Mouse (Mus musculus) liver, embryonic 15.5 days (tissue): ENCODE measurements at regions not wholly inside any gene's neighbourhood (a gene's known extent, or its start where the extent isn't known, plus 50 kb on each side); places are given as distances from the start of the nearest gene placed in this dataset.

Source experiments
- ATAC-seq: fragments of 200-750 bp; cut with Nextera tagmentation; 2 replicates; pipeline ENCODE4 v1.8.0; 2017; ENCODE audit warnings: moderate number of reproducible peaks, mild to moderate bottlenecking, moderate library complexity; ENCODE audit not compliant: insufficient read depth
- H3K27ac ChIP-seq: fragments of 300-500 bp; sonication (generic); replicated peaks from 2 replicates; pipeline ENCODE4 v1.5.1; 2015; ENCODE audit warnings: mild to moderate bottlenecking, inconsistent platforms
- H3K27me3 ChIP-seq: fragments of 300-500 bp; sonication (generic); 2 replicates; pipeline ENCODE4 v1.6.1; 2015; ENCODE audit warnings: mild to moderate bottlenecking, inconsistent platforms
- H3K36me3 ChIP-seq: fragments of 300-500 bp; sonication (generic); replicated peaks from 2 replicates; pipeline ENCODE4 v1.6.1; 2015; ENCODE audit warnings: moderate library complexity, mild to moderate bottlenecking, inconsistent platforms
- H3K4me1 ChIP-seq: fragments of 300-500 bp; sonication (generic); replicated peaks from 2 replicates; pipeline ENCODE4 v1.6.1; 2015; ENCODE audit warnings: inconsistent platforms
- H3K4me2 ChIP-seq: fragments of 300-500 bp; sonication (generic); 2 replicates; pipeline ENCODE4 v1.6.1; 2015; ENCODE audit warnings: moderate library complexity, mild to moderate bottlenecking, inconsistent platforms
- H3K4me3 ChIP-seq: fragments of 300-500 bp; sonication (generic); replicated peaks from 2 replicates; pipeline ENCODE4 v1.5.1; 2015; ENCODE audit warnings: mild to moderate bottlenecking, inconsistent platforms
- H3K9ac ChIP-seq: fragments of 300-500 bp; sonication (generic); 2 replicates; pipeline ENCODE4 v1.6.1; 2015; ENCODE audit warnings: moderate library complexity, mild to moderate bottlenecking, inconsistent platforms
- H3K9me3 ChIP-seq: fragments of 300-500 bp; sonication (generic); replicated peaks from 2 replicates; pipeline ENCODE4 v1.6.1; 2016; ENCODE audit warnings: inconsistent platforms
- WGBS: fragments of 180-500 bp; shearing (Covaris S2); methylation state at CpG from one replicate; pipeline ENCODE4 v1.1.7; 2015; ENCODE audit warnings: mixed read lengths; ENCODE audit not compliant: insufficient replicate concordance; 5-methylcytosine and 5-hydroxymethylcytosine counted together

DNA sequence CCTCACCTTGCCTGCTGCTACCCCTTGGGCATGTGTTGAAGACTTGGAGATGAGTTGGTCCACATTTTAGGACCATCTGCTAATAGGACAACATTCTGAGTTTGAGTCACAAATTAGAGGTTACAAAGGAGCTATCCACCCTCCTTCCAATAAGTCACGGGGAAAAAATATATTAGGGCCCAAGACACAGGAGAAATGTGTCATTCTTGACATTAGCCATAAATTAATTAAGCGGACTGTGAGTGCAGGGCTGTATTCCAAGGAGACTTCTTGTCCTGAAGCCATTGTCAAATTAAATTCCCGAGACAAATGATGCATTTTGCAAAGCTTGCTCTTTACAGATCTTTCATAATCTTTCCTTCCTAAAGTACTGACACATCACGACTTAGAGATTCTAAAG, 79.2 kb downstream of the 1700020N01Rik start:
- Histone ChIP-seq H3K27ac (no peak overlapping the region), H3K4me1 (no peaks in the 10 kb centered on the region), H3K9me3 (no peaks in the 10 kb centered on the region), H3K4me2 (no peak overlapping the region), H3K27me3 (no peaks in the 10 kb centered on the region), H3K36me3 (no peaks in the 10 kb centered on the region), H3K4me3 (no peak overlapping the region), H3K9ac (no peak overlapping the region)
- no peak for ATAC-seq
- 62% methylated on average over 4 of the region's 4 CpGs for WGBS

DNA sequence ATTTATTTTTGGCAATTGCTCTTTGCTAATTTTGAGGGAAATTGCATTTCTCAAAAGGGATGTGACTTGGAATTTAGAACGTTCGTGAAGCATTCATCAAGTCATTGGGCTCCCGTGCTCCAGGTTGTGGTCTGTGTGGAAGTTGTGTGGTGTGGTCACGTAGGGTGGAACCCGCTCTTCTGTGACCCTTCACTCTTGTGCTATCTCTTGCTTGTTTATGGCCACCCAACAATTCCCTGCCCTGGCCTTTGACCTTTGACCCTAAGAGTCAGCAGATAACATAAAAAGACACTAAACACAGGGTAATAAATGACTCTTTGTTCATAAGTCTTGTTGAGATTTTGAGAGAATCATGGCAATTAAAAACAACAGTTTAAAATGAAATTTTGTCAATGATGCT, 79.7 kb downstream of the 1700020N01Rik start:
- Histone ChIP-seq H3K27ac (no peak overlapping the region), H3K27me3 (no peaks in the 10 kb centered on the region), H3K4me2 (no peak overlapping the region), H3K36me3 (no peaks in the 10 kb centered on the region), H3K9me3 (no peaks in the 10 kb centered on the region), H3K9ac (no peak overlapping the region), H3K4me1 (no peaks in the 10 kb centered on the region), H3K4me3 (no peak overlapping the region)
- WGBS = 67% methylated on average over 5 of the region's 5 CpGs
- ATAC-seq = no peak

DNA sequence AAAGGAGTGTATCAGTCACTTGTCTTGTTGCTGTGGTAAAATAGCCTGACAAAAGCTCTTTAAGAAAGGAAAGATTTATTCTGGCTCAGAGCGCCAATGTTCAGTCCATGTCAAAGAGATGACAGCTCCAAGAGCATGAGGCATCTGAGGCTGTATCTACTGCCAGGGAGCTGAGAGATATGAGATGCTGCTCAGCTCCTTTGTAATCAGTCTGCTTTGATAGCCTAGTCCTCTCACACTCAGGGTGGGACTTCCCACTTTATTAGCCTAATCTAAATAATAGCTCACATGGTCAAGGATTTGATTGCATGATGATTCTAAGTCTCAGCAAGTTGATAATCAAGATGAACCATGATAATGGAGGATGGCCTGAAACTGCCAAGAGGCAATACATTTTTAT, 80.9 kb downstream of the 1700020N01Rik start:
- ATAC-seq = no peak
- H3K9ac ChIP-seq = no peak overlapping the region
- no peaks in the 10 kb centered on the region for H3K9me3 ChIP-seq
- no peaks in the 10 kb centered on the region for H3K36me3 ChIP-seq
- no peak overlapping the region for H3K4me2 ChIP-seq
- H3K27me3 ChIP-seq = no peaks in the 10 kb centered on the region
- H3K4me1 ChIP-seq = no peaks in the 10 kb centered on the region
- no peak overlapping the region for H3K4me3 ChIP-seq
- 61% methylated on average over 1 of the region's 1 CpGs for WGBS
- H3K27ac ChIP-seq = no peak overlapping the region

DNA sequence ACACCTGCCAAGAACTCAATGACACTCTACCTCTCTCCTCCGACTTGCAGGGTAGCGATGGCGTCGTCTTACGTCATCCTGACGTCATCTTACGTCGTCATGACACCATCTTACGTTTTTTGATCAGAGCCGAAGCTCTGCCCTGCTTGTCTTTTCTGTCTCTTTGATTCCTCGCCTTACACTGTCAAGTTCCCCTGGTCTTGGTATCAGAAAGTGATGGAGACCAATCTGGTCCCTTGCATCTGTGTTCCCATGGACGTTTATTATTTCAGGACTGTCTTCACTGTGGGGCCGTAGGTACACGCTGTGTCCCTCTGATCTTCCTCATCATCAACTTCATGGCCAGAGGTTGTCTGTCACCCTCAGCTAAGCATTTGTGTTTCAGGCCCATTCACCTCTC, 82.8 kb downstream of the 1700020N01Rik start:
- no peak overlapping the region for H3K4me2 ChIP-seq
- ATAC-seq = no peak
- no peaks in the 10 kb centered on the region for H3K9me3 ChIP-seq
- H3K4me1 ChIP-seq = no peaks in the 10 kb centered on the region
- no peaks in the 10 kb centered on the region for H3K36me3 ChIP-seq
- H3K27ac ChIP-seq = no peak overlapping the region
- H3K4me3 ChIP-seq = no peak overlapping the region
- WGBS = 77% methylated on average over 14 of the region's 14 CpGs
- H3K9ac ChIP-seq = no peak overlapping the region
- H3K27me3 ChIP-seq = no peaks in the 10 kb centered on the region

DNA sequence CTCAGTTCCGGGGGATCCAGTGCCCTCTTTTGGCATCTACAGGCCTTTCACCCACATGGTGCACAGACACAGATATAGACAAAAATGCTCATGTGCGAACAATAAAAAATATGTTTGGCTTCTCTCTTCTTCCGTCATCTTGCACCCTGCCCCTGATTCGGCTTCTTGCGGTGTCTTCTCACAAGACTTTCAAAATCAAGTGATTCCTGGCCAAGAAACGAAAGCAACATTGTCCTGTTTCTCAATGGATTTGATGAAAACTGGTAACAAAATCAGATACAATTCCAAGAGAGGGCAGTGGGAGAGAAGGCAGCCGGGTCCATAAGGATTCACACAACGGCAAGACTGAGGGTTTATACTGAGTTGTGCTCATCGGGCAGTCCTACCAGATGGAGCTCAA, 85.0 kb downstream of the 1700020N01Rik start:
- Histone ChIP-seq H3K4me2 (no peak overlapping the region), H3K9me3 (no peaks in the 10 kb centered on the region), H3K27ac (no peak overlapping the region), H3K9ac (no peak overlapping the region), H3K36me3 (no peaks in the 10 kb centered on the region), H3K4me1 (no peaks in the 10 kb centered on the region), H3K4me3 (no peak overlapping the region), H3K27me3 (no peaks in the 10 kb centered on the region)
- WGBS = 75% methylated on average over 9 of the region's 9 CpGs
- ATAC-seq = no peak

DNA sequence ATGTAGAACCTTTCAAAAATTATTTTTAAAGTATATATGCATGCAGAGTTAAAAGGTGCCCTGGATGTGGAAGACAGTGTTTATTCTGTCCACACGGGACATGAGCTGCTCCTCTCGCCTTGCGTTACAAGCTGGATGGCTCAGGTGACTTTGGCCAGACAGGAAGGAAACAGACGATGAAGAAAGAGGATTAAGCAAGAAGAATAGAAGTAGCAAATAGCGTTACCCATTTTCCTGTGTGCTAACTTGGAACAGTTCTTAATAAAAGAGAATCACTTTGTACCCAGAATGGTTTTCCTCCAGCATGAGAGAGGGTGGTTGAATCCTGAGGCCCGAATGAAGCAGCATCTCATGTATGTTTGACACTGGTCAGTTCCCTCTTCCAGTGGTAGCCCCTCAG, 85.4 kb downstream of the 1700020N01Rik start:
- Histone ChIP-seq H3K9ac (no peak overlapping the region), H3K4me2 (no peak overlapping the region), H3K4me1 (no peaks in the 10 kb centered on the region), H3K4me3 (no peak overlapping the region), H3K27ac (no peak overlapping the region), H3K27me3 (no peaks in the 10 kb centered on the region), H3K9me3 (no peaks in the 10 kb centered on the region), H3K36me3 (no peaks in the 10 kb centered on the region)
- no peak for ATAC-seq
- WGBS = 45% methylated on average over 6 of the region's 6 CpGs

DNA sequence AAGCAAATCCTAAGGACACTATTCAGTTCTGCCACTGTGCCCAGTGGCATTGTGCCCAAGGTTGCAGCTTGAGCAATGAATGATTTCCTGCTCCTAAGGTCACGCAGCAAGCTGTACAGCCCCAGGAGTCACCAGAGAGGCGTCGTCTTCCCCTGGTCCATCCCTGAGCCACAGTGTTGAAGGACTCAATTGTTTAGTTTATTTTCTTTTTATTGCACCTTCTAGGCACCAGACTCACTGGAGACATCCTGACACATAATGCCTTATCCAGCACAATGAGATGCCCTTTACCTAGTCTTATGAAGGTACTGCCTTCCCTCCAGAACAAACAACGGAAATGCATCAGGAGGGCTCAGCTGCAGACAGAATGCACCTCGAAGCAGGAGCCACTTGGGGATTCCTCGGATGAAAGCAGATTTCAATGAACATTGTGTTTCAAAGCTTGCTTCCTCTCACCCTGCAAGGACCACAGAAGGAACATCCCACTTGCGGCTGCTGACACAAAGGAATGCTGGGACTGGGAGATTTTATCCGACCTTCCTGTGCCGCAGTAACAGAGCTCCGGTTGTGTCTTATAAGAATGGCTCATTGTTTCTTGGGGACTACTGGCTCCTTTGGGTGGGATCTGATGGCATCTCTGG, 86.0 kb downstream of the 1700020N01Rik start:
- no peak overlapping the region for H3K9ac ChIP-seq
- no peak overlapping the region for H3K4me3 ChIP-seq
- no peaks in the 10 kb centered on the region for H3K9me3 ChIP-seq
- H3K4me1 ChIP-seq = no peaks in the 10 kb centered on the region
- no peak for ATAC-seq
- H3K36me3 ChIP-seq = no peaks in the 10 kb centered on the region
- H3K27ac ChIP-seq = no peak overlapping the region
- H3K4me2 ChIP-seq = no peak overlapping the region
- H3K27me3 ChIP-seq = no peaks in the 10 kb centered on the region
- 55% methylated on average over 10 of the region's 10 CpGs for WGBS

DNA sequence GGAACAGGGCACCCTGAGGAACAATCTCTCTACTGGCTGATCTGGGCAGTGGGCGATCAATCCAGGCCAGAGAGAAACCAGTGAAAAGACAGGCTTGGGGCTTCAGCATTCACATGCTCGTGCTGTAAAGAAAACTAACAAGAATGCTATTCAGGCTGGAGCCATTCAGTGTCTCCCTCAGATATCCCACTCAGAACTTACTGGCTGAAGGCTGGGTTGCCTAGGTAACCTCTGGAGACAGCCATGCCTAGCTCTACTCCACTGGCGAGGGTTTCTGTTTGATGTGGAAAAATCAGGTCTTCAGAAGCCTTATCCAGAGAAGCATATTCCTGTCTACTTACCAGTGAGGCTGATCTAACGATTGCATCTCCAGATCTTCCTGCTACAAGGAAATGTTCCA, 87.8 kb downstream of the 1700020N01Rik start:
- H3K36me3 ChIP-seq = no peaks in the 10 kb centered on the region
- no peaks in the 10 kb centered on the region for H3K9me3 ChIP-seq
- H3K4me2 ChIP-seq = no peak overlapping the region
- peaks cover 10% of the 10 kb centered on the region; the same call in 1 of the 2 replicates for H3K4me1 ChIP-seq
- no peak for ATAC-seq
- no peak overlapping the region for H3K4me3 ChIP-seq
- H3K27me3 ChIP-seq = no peaks in the 10 kb centered on the region
- no peak overlapping the region for H3K27ac ChIP-seq
- no peak overlapping the region for H3K9ac ChIP-seq
- WGBS = 36% methylated on average over 4 of the region's 4 CpGs

DNA sequence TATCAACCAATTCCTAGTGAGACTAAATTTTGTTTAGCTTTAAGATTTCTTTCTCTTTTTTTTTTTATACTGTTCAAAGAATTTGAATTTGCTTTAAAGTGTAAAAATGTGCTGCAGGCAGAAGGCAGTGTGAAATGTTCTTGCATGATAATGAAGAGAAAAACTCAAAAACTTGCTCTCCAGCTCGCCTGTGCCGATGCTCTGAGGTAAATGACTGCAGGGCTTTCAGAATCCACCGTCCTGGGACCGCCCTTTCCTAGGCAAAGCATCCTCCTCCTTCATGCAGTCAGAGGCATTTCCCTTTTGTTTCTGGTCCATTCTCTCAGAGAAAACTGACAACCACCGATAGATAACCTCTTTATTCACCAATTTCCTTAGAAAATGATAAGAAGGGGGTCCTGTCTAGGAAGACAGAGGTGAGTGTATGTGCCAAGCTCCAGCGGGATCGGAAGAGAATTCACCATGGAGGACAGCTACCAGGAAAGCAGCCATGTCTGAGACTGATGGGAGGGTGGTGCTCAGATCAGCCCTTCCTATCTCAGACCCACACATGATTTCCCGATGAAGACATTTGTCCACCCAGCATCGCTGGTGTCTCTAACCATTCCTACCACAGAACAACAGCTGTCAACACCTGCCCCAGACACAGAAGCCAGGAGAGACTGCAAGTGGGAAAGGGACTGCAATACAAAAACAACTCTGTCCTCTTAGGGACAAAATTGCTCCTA, 91.5 kb downstream of the 1700020N01Rik start:
- Histone ChIP-seq H3K27ac (no peak overlapping the region), H3K4me3 (no peak overlapping the region), H3K9ac (no peak overlapping the region), H3K4me1 (peaks cover 10% of the 10 kb centered on the region; the same call in 1 of the 2 replicates), H3K9me3 (no peaks in the 10 kb centered on the region), H3K27me3 (no peaks in the 10 kb centered on the region), H3K4me2 (no peak overlapping the region), H3K36me3 (no peaks in the 10 kb centered on the region)
- 47% methylated on average over 9 of the region's 9 CpGs for WGBS
- ATAC-seq = no peak

DNA sequence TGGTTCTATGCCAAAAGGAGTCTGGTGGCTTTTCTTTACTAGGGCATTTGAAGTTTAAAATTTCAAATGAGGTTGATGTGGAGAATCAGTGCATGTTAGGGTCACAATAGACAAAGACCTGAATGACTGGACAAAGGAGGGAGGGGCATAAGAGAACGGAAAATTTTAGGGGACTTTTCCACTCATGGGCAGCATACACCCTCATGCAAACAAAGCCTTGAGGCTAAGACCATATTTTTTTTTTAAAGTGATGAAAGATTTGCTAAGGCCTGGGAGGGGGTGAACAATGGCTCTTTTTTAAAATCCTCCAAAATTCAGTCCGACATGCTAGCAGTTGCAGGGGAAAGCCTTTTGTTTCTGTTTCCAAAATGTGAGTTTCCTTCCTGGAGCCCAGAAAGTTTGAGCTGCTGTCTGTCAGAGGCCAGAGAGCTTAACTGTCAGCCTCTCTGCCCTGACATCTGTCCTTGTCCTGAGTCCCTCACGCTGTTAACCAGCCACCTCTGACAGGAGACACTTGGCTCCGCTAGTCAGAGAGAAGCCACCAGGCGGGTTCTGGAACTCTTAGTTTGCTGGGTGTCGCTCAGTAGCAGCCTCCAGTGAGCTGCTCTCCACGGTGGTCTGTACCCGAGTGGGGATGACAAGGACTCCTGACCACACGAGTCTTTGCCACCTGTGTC, 92.3 kb downstream of the 1700020N01Rik start:
- Histone ChIP-seq H3K4me2 (no peak overlapping the region), H3K9ac (no peak overlapping the region), H3K4me1 (peaks cover 10% of the 10 kb centered on the region; the same call in 1 of the 2 replicates), H3K9me3 (no peaks in the 10 kb centered on the region), H3K27me3 (no peaks in the 10 kb centered on the region), H3K36me3 (no peaks in the 10 kb centered on the region), H3K27ac (0 out of 2 replicates have a peak overlapping the region, but pooled peaks have one; percentile 16), H3K4me3 (no peak overlapping the region)
- ATAC-seq = 0 out of 2 replicates have a peak, but pooled peaks have one; percentile 39
- WGBS = 22% methylated on average over 9 of the region's 9 CpGs

DNA sequence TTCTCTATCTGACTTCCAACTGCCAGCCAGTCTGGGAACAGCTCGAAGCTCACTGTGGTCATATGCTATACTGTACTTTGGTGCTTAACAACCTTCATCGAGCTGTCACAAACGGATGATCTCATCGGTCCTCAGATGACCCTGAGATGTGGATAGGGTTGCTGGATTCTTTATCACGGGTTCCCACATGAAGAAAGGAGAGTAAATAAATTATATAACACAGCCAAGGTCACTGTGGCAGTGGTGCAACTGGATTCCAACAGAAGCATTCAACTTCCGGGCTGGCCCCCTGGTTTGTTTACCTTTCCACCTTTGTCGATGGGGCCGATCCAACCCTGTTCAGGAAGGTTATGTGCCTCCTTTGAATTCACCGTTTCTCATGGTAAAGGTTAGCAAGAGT, 93.1 kb downstream of the 1700020N01Rik start:
- Histone ChIP-seq H3K4me1 (peaks cover 10% of the 10 kb centered on the region; the same call in 1 of the 2 replicates), H3K4me2 (no peak overlapping the region), H3K4me3 (no peak overlapping the region), H3K27ac (0 out of 2 replicates have a peak overlapping the region, but pooled peaks have one; percentile 16), H3K9ac (no peak overlapping the region), H3K36me3 (no peaks in the 10 kb centered on the region), H3K9me3 (no peaks in the 10 kb centered on the region), H3K27me3 (no peaks in the 10 kb centered on the region)
- peak; percentile 89 for ATAC-seq
- WGBS = 24% methylated on average over 9 of the region's 9 CpGs
